In genomic region chr2:130641351-130642025, GRCm38 (mm10) we compare ENCODE assay signal across 8 mouse cellular contexts. TPM values are rescaled to one million over a fixed set of nuclear protein-coding genes. Genes with fewer than 3 reads are reported as not detected.
A peak's percentile ranks its signal among the peaks of the same experiment; 100 is the strongest.
DNase-seq lines count a peak whose midpoint lies in the region; ATAC-seq lines count a peak whose summit lies in the region.

No protein-coding gene starts in this region.

- ATAC-seq in neural tube, embryonic 11.5 days (ENCODE audit: insufficient read depth, low FRiP score, low TSS enrichment) = no peak
- ATAC-seq in hindbrain, embryonic 14.5 days (ENCODE audit: low FRiP score) = no peak
- no peak for ATAC-seq in limb, embryonic 15.5 days (ENCODE audit: insufficient number of reproducible peaks, low FRiP score, low TSS enrichment, low read depth)
- ATAC-seq in erythroid progenitor cell, adult 5-6 weeks (replicated peaks; ENCODE audit: low FRiP score, poor library complexity, severe bottlenecking) = no peak

- intact Hi-C loops in left cerebral cortex, postnatal 36 days (cut with DNase I) = loop anchor here (2.0 kb wide), 1 partner anchor 15 kb away; no protein-coding TSS in a partner anchor

- DNase-seq in neural tube, embryonic 11.5 days (ENCODE audit: low spot score) = no peak
- DNase-seq in neural tube, embryonic 10.5 days (ENCODE audit: extremely low spot score, low spot score) = no peak
- no peak for DNase-seq in hindbrain, embryonic 14.5 days (ENCODE audit: low spot score)
- DNase-seq in ovary, postnatal 10 days (ENCODE audit: low spot score) = no peak
- no peak for DNase-seq in left cerebral cortex, postnatal 36 days (ENCODE audit: low spot score in 2 of 2)
- no peak for DNase-seq in urinary bladder, adult 18-20 months (ENCODE audit: low spot score in 2 of 2)

- 58% methylated on average over 6 of the region's 6 CpGs for WGBS in neural tube, embryonic 11.5 days
- 72% methylated on average over 6 of the region's 6 CpGs for WGBS in hindbrain, embryonic 14.5 days
- 46% methylated on average over 6 of the region's 6 CpGs for WGBS in limb, embryonic 15.5 days

- peaks cover 4% of the 10 kb centered on the region; the same call in 1 of the 2 replicates for H3K4me1 ChIP-seq in neural tube, embryonic 11.5 days (ENCODE audit: control insufficient read depth, insufficient read depth, low read length)
- peaks cover 14% of the 10 kb centered on the region for H3K4me1 ChIP-seq in hindbrain, embryonic 14.5 days (replicated peaks; ENCODE audit: control insufficient read depth, insufficient read depth, low read length)
- peaks cover 21% of the 10 kb centered on the region for H3K4me1 ChIP-seq in limb, embryonic 15.5 days

- no peaks in the 10 kb centered on the region for H3K36me3 ChIP-seq in neural tube, embryonic 11.5 days (ENCODE audit: control insufficient read depth, insufficient read depth, low read length)
- H3K36me3 ChIP-seq in hindbrain, embryonic 14.5 days (replicated peaks; ENCODE audit: control insufficient read depth, insufficient read depth) = peaks cover 6% of the 10 kb centered on the region; the same call in 1 of the 2 replicates
- H3K36me3 ChIP-seq in limb, embryonic 15.5 days = no peaks in the 10 kb centered on the region

- no peak overlapping the region for H3K9ac ChIP-seq in neural tube, embryonic 11.5 days (ENCODE audit: low read length)
- H3K9ac ChIP-seq in hindbrain, embryonic 14.5 days = peak overlapping the region; percentile 90
- H3K9ac ChIP-seq in limb, embryonic 15.5 days = no peak overlapping the region

- peaks cover 22% of the 10 kb centered on the region for H3K27me3 ChIP-seq in neural tube, embryonic 11.5 days (ENCODE audit: control insufficient read depth, insufficient read depth, low read length)
- H3K27me3 ChIP-seq in hindbrain, embryonic 14.5 days (ENCODE audit: control insufficient read depth, insufficient read depth, low read length) = peaks cover 37% of the 10 kb centered on the region
- H3K27me3 ChIP-seq in limb, embryonic 15.5 days = peaks cover 24% of the 10 kb centered on the region

- no peaks in the 10 kb centered on the region for H3K9me3 ChIP-seq in neural tube, embryonic 11.5 days (ENCODE audit: control insufficient read depth, low read length)
- H3K9me3 ChIP-seq in hindbrain, embryonic 14.5 days (ENCODE audit: control insufficient read depth, low read length) = no peaks in the 10 kb centered on the region
- H3K9me3 ChIP-seq in limb, embryonic 15.5 days = no peaks in the 10 kb centered on the region

- peak overlapping the region; percentile 65; the same call in 1 of the 2 replicates for H3K4me3 ChIP-seq in neural tube, embryonic 11.5 days (ENCODE audit: low read depth, low read length)
- H3K4me3 ChIP-seq in hindbrain, embryonic 14.5 days (replicated peaks; ENCODE audit: low read length) = peak overlapping the region; percentile 78
- H3K4me3 ChIP-seq in limb, embryonic 15.5 days = peak overlapping the region; percentile 71; the same call in 1 of the 2 replicates

- H3K4me2 ChIP-seq in neural tube, embryonic 11.5 days (ENCODE audit: low read depth) = peak overlapping the region; percentile 97
- H3K4me2 ChIP-seq in hindbrain, embryonic 14.5 days (replicated peaks) = peak overlapping the region; percentile 88
- H3K4me2 ChIP-seq in limb, embryonic 15.5 days = peak overlapping the region; percentile 94

- no peak overlapping the region for H3K27ac ChIP-seq in neural tube, embryonic 11.5 days (ENCODE audit: low read depth, low read length)
- 0 out of 2 replicates have a peak overlapping the region, but pooled peaks have one; percentile 68 for H3K27ac ChIP-seq in hindbrain, embryonic 14.5 days
- no peak overlapping the region for H3K27ac ChIP-seq in limb, embryonic 15.5 days

RNA-seq across cellular contexts. Expression of gene Lzts3, which starts 1.1 kb away (rescaled TPM):
- 0.84 and 1.1 TPM in 2 replicates for polyA plus RNA-seq in neural tube, embryonic 11.5 days (2014; fragmentation: Nextera tagmentation; extraction: Ambion mirVana)
- 5.3 and 5.7 TPM in 2 replicates for polyA plus RNA-seq in hindbrain, embryonic 14.5 days (2014; fragmentation: Nextera tagmentation; extraction: Ambion mirVana)
- 4.0 and 4.5 TPM in 2 replicates for polyA plus RNA-seq in limb, embryonic 15.5 days (2015; fragmentation: Nextera tagmentation; extraction: Ambion mirVana)
- 1.8 TPM in 1 of 2 replicates, not detected in the other for total RNA-seq in erythroid progenitor cell, adult 5-6 weeks (2015; ENCODE audit: low replicate concordance)
- 0.15 and 0.90 TPM in 2 replicates for total RNA-seq in erythroid progenitor cell, adult 5-6 weeks (2017; ENCODE audit: low replicate concordance)
- 100 to 1,000 TPM; 183 to 206 TPM for total RNA-seq in left cerebral cortex, postnatal 36 days (2021)

RNA-seq across cellular contexts. Expression of gene Ubox5, which starts 11.7 kb away (rescaled TPM):
- polyA plus RNA-seq in neural tube, embryonic 11.5 days (2014; fragmentation: Nextera tagmentation; extraction: Ambion mirVana) = 19.1 and 21.6 TPM in 2 replicates
- polyA plus RNA-seq in hindbrain, embryonic 14.5 days (2014; fragmentation: Nextera tagmentation; extraction: Ambion mirVana) = 9.7 and 12.6 TPM in 2 replicates
- 10.8 and 11.0 TPM in 2 replicates for polyA plus RNA-seq in limb, embryonic 15.5 days (2015; fragmentation: Nextera tagmentation; extraction: Ambion mirVana)
- total RNA-seq in erythroid progenitor cell, adult 5-6 weeks (2015; ENCODE audit: low replicate concordance) = 5.0 and 7.2 TPM in 2 replicates
- 0.61 and 5.3 TPM in 2 replicates for total RNA-seq in erythroid progenitor cell, adult 5-6 weeks (2017; ENCODE audit: low replicate concordance)
- 10 to 100 TPM in 1 of 2 experiments, 1 to 10 TPM in 1; 9.7 to 11.3 TPM for total RNA-seq in left cerebral cortex, postnatal 36 days (2021)

RNA-seq across cellular contexts. Expression of gene Fastkd5, which starts 11.7 kb away (rescaled TPM):
- 20.4 and 21.8 TPM in 2 replicates for polyA plus RNA-seq in neural tube, embryonic 11.5 days (2014; fragmentation: Nextera tagmentation; extraction: Ambion mirVana)
- 11.5 and 12.8 TPM in 2 replicates for polyA plus RNA-seq in hindbrain, embryonic 14.5 days (2014; fragmentation: Nextera tagmentation; extraction: Ambion mirVana)
- 13.2 and 14.1 TPM in 2 replicates for polyA plus RNA-seq in limb, embryonic 15.5 days (2015; fragmentation: Nextera tagmentation; extraction: Ambion mirVana)
- 14.1 and 18.0 TPM in 2 replicates for total RNA-seq in erythroid progenitor cell, adult 5-6 weeks (2015; ENCODE audit: low replicate concordance)
- 6.3 and 7.6 TPM in 2 replicates for total RNA-seq in erythroid progenitor cell, adult 5-6 weeks (2017; ENCODE audit: low replicate concordance)
- total RNA-seq in left cerebral cortex, postnatal 36 days (2021) = 1 to 10 TPM; 7.7 to 8.9 TPM

RNA-seq across cellular contexts. Expression of gene Ddrgk1, which starts 23.0 kb away (rescaled TPM):
- polyA plus RNA-seq in neural tube, embryonic 11.5 days (2014; fragmentation: Nextera tagmentation; extraction: Ambion mirVana) = 44.5 and 44.8 TPM in 2 replicates
- 62.5 and 65.3 TPM in 2 replicates for polyA plus RNA-seq in hindbrain, embryonic 14.5 days (2014; fragmentation: Nextera tagmentation; extraction: Ambion mirVana)
- 69.6 and 71.7 TPM in 2 replicates for polyA plus RNA-seq in limb, embryonic 15.5 days (2015; fragmentation: Nextera tagmentation; extraction: Ambion mirVana)
- 28.1 and 73.5 TPM in 2 replicates for total RNA-seq in erythroid progenitor cell, adult 5-6 weeks (2015; ENCODE audit: low replicate concordance)
- 67.4 and 68.5 TPM in 2 replicates for total RNA-seq in erythroid progenitor cell, adult 5-6 weeks (2017; ENCODE audit: low replicate concordance)
- total RNA-seq in left cerebral cortex, postnatal 36 days (2021) = 100 to 1,000 TPM in 1 of 2 experiments, 10 to 100 TPM in 1; 97.9 to 102 TPM

RNA-seq across cellular contexts. Expression of gene Itpa, which starts 25.9 kb away (rescaled TPM):
- 143 and 144 TPM in 2 replicates for polyA plus RNA-seq in neural tube, embryonic 11.5 days (2014; fragmentation: Nextera tagmentation; extraction: Ambion mirVana)
- 115 and 116 TPM in 2 replicates for polyA plus RNA-seq in hindbrain, embryonic 14.5 days (2014; fragmentation: Nextera tagmentation; extraction: Ambion mirVana)
- 90.9 and 99.1 TPM in 2 replicates for polyA plus RNA-seq in limb, embryonic 15.5 days (2015; fragmentation: Nextera tagmentation; extraction: Ambion mirVana)
- total RNA-seq in erythroid progenitor cell, adult 5-6 weeks (2015; ENCODE audit: low replicate concordance) = 20.2 and 23.9 TPM in 2 replicates
- total RNA-seq in erythroid progenitor cell, adult 5-6 weeks (2017; ENCODE audit: low replicate concordance) = 43.3 and 56.7 TPM in 2 replicates
- 10 to 100 TPM; 39.5 to 42.1 TPM for total RNA-seq in left cerebral cortex, postnatal 36 days (2021)
